10 mouse cellular contexts compared by ENCODE assay signal in the genomic region with DNA sequence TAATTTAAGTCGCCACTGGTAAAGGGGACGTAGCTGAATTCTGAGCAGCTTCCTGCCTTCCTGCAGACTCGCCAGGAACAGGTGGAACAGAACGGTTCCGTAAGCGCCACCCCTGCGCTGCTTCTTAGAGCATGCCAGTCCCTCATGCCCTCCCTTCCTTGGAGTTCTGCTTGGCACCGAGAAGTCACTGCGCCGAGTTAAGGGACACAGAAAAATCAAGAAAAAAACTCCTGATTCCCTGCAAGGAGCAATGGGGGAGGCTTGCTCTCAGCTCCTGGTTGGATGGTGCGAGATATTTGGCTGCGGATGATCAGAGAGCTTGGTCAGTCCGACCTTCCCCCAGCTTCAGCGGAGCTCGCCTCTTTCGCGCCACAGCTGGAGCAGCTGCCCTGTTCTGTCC. TPM values are rescaled to one million over a fixed set of nuclear protein-coding genes. Genes with fewer than 3 reads are reported as not detected.
A peak's percentile ranks its signal among the peaks of the same experiment; 100 is the strongest.
DNase-seq lines count a peak whose midpoint lies in the region; ATAC-seq and TF ChIP-seq lines count a peak whose summit lies in the region.
"Had no signal": no experiment of that assay in that cellular context is flagged by ENCODE, and none has a peak within 500 bp of the region (broad histone marks: within the 10 kb centered on the region; RNA-seq: fewer than 3 reads in every experiment).

No protein-coding gene starts in this region.

- WGBS in kidney, adult 2 months: 5% methylated on average over 17 of the region's 17 CpGs
- WGBS in forebrain, postnatal 0 days: 7% methylated on average over 17 of the region's 17 CpGs
- WGBS in midbrain, postnatal 0 days: 7% methylated on average over 17 of the region's 17 CpGs

- peak; percentile 11 for DNase-seq in kidney, adult 2 months
- no peak for DNase-seq in kidney, postnatal 14 days
- DNase-seq in cerebellum, adult 8-10 months: peak; percentile 72
- DNase-seq in forebrain, postnatal 0 days: no peak
- DNase-seq in midbrain, postnatal 0 days (ENCODE audit: low spot score): peak; percentile 23
- DNase-seq in natural killer cell, adult 2 months (ENCODE audit: low spot score in 2 of 2): no peak
- DNase-seq in T-cell, adult 2 months (ENCODE audit: low spot score): no peak
- no peak for DNase-seq in frontal cortex, postnatal 14 days (ENCODE audit: low spot score in 2 of 2)
- DNase-seq: retina, postnatal 1 day had no signal

- H3K27me3 ChIP-seq in kidney, adult 2 months (replicated peaks; ENCODE audit: control insufficient read depth, insufficient read depth, low read length): no peaks in the 10 kb centered on the region
- peaks cover 11% of the 10 kb centered on the region for H3K27me3 ChIP-seq in forebrain, postnatal 0 days (ENCODE audit: insufficient read depth, low read length)
- peaks cover 7% of the 10 kb centered on the region; the same call in 1 of the 2 replicates for H3K27me3 ChIP-seq in midbrain, postnatal 0 days (ENCODE audit: insufficient read depth, low read length)

- H3K4me1 ChIP-seq in kidney, adult 2 months (ENCODE audit: control insufficient read depth, insufficient read depth, low read length): peaks cover 3% of the 10 kb centered on the region; the same call in 1 of the 2 replicates
- H3K4me1 ChIP-seq in forebrain, postnatal 0 days (ENCODE audit: insufficient read depth): no peaks in the 10 kb centered on the region
- H3K4me1 ChIP-seq in midbrain, postnatal 0 days (ENCODE audit: insufficient read depth, low read length): no peaks in the 10 kb centered on the region
- H3K4me1 ChIP-seq: heart, embryonic 12.5 days had no signal

- no peak overlapping the region for H3K27ac ChIP-seq in kidney, adult 2 months (ENCODE audit: insufficient read depth, low read depth, low read length)
- H3K27ac ChIP-seq in forebrain, postnatal 0 days (ENCODE audit: low read depth, low read length): no peak overlapping the region
- H3K27ac ChIP-seq in midbrain, postnatal 0 days (ENCODE audit: low read depth, low read length): no peak overlapping the region

- no peak for ATAC-seq in forebrain, postnatal 0 days
- no peak for ATAC-seq in midbrain, postnatal 0 days (ENCODE audit: low FRiP score)

- TF ChIP-seq CTCF in kidney, adult 2 months (conservative IDR thresholded peaks at IDR 0.05; ENCODE audit: insufficient read depth, insufficient read length, low read depth, low read length): no peak
- TF ChIP-seq CTCF in forebrain, postnatal 0 days (IDR thresholded peaks at IDR 0.05; ENCODE audit: low read depth): no peak
- no peak for TF ChIP-seq CTCF in midbrain, postnatal 0 days (IDR thresholded peaks at IDR 0.05)

- H3K4me2 ChIP-seq in forebrain, postnatal 0 days (ENCODE audit: low read depth): peak overlapping the region; percentile 39
- H3K4me2 ChIP-seq in midbrain, postnatal 0 days (ENCODE audit: low read depth, low read length, poor library complexity, severe bottlenecking): peak overlapping the region; percentile 52
- H3K4me2 ChIP-seq: heart, embryonic 12.5 days had no signal

- H3K9me3 ChIP-seq in forebrain, postnatal 0 days (ENCODE audit: low read length): no peaks in the 10 kb centered on the region
- H3K9me3 ChIP-seq in midbrain, postnatal 0 days (ENCODE audit: low read length): no peaks in the 10 kb centered on the region
- H3K9me3 ChIP-seq: heart, embryonic 12.5 days had no signal

- no peaks in the 10 kb centered on the region for H3K36me3 ChIP-seq in kidney, adult 2 months (ENCODE audit: control insufficient read depth, insufficient read depth, low read length)
- H3K36me3 ChIP-seq in forebrain, postnatal 0 days (ENCODE audit: insufficient read depth): no peaks in the 10 kb centered on the region
- H3K36me3 ChIP-seq in midbrain, postnatal 0 days (ENCODE audit: insufficient read depth, low read length): no peaks in the 10 kb centered on the region
- H3K36me3 ChIP-seq: heart, embryonic 12.5 days had no signal

- H3K9ac ChIP-seq in forebrain, postnatal 0 days: peak overlapping the region; percentile 10; the same call in 1 of the 2 replicates
- H3K9ac ChIP-seq in midbrain, postnatal 0 days (replicated peaks; ENCODE audit: low read length, poor library complexity, severe bottlenecking): peak overlapping the region; percentile 42
- H3K9ac ChIP-seq: heart, embryonic 12.5 days had no signal

- H3K4me3 ChIP-seq in kidney, adult 2 months (ENCODE audit: insufficient read depth, low read depth, low read length): no peak overlapping the region
- H3K4me3 ChIP-seq in forebrain, postnatal 0 days (ENCODE audit: low read depth, low read length): peak overlapping the region; percentile 14; the same call in 1 of the 2 replicates
- peak overlapping the region; percentile 30 for H3K4me3 ChIP-seq in midbrain, postnatal 0 days (ENCODE audit: low read depth, low read length)
- H3K4me3 ChIP-seq: heart, embryonic 12.5 days had no signal

- TF ChIP-seq POLR2A in kidney, adult 2 months (IDR thresholded peaks at IDR 0.05; ENCODE audit: low read depth, low read length): no peak

RNA-seq across cellular contexts. Expression of gene Cacna1a, which starts 49.7 kb away (rescaled TPM):
- 6.8 and 12.2 TPM in 2 replicates for polyA plus RNA-seq in kidney, adult 2 months (2012; rRNA removed)
- 29.2 and 31.1 TPM in 2 replicates for total RNA-seq in forebrain, postnatal 0 days (2014; rRNA removed)
- 5.3 and 8.6 TPM in 2 replicates for polyA plus RNA-seq in forebrain, postnatal 0 days (2015; fragmentation: Nextera tagmentation; extraction: Ambion mirVana)
- total RNA-seq in midbrain, postnatal 0 days (2014; rRNA removed): 67.0 and 134 TPM in 2 replicates
- polyA plus RNA-seq in midbrain, postnatal 0 days (2015; fragmentation: Nextera tagmentation; extraction: Ambion mirVana): 10.0 and 15.4 TPM in 2 replicates

Comparison
In these comparisons a context has a peak if more than half of its experiments do, and no peak if none do; other contexts are left out.
1. DNase-seq: peak in kidney, adult 2 months (single experiment), cerebellum, adult 8-10 months (single experiment) and midbrain, postnatal 0 days (single experiment); none in kidney, postnatal 14 days (single experiment), forebrain, postnatal 0 days (single experiment), natural killer cell, adult 2 months (0 of 2), T-cell, adult 2 months (single experiment) and frontal cortex, postnatal 14 days (0 of 2).